Mouse (Mus musculus): Measurements from ENCODE around the gene Esrrg.

Gene Esrrg

DNA sequence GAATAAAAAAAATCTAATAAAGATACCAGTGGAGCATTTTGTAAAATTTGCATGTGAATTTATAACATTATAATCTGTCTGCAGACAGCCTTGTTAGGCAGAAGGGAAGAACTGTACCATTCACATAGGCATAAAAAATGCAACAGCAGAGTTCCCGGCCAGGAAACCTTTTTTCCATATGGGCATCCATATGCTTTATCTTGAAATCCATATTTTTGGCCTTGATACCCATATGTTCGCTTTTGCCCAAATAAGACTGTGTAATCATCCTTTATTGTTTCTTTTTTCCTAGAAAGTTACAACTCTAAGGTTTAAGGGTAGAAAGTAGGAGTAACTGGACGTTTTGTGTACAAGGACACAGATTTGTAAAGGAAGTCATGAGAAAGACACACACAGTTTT, 226.0 kb downstream of the Esrrg start:
- DNase-seq (ENCODE audit: low spot score) = no peak

- no peak for DNase-seq (ENCODE audit: low spot score)
Observed at GRCm38 (mm10) chr1:187836384-187836783, 227.8 kb downstream of the Esrrg start.

- no peak for DNase-seq (ENCODE audit: low spot score)
Observed at GRCm38 (mm10) chr1:187836876-187837275, 228.3 kb downstream of the Esrrg start.

DNA sequence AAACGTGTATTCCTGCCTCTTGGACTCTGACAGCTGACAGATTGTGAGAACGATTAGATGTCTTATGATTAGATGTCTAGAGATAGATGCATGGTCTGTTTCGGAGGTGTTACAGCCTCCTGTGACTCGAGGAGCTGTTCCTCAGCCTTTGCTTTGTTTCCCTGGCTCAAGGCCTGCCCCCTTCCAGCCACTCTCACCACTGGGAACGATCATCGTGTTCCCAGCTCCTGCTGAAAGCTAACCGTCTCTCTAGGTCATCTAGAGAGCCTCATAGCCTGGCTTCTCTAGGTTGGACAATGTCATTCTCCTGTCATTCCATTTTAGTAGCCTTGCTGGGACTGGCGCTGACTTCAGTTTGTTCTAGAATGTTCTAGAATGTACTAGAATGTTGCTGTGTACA, 233.0 kb downstream of the Esrrg start:
- DNase-seq (ENCODE audit: low spot score) = no peak

GRCm38 (mm10) chr1:187842702-187843101, 234.1 kb downstream of the Esrrg start:
- DNase-seq (ENCODE audit: low spot score) = no peak

DNA sequence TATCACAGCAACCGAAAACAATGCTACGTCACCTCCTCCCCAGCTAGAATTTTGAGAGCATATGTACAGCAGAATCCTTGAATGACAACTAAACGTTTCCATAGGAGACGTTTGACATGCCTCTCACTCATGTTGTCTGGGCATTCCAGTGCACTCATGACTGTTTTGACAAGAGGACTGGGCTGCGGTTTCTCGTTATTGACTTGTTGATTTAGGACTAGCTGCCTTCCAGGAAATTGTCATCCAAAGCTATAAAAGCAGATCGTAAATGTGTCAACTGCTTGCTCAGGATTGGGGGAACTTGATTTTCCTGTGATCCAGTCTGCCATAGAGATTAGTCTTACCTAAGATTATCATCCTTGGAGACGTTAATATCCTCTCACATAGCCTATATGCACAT, 245.6 kb downstream of the Esrrg start:
- DNase-seq (ENCODE audit: low spot score) = no peak

GRCm38 (mm10) chr1:187862339-187862738, 253.7 kb downstream of the Esrrg start:
- DNase-seq (ENCODE audit: low spot score) = no peak

DNA sequence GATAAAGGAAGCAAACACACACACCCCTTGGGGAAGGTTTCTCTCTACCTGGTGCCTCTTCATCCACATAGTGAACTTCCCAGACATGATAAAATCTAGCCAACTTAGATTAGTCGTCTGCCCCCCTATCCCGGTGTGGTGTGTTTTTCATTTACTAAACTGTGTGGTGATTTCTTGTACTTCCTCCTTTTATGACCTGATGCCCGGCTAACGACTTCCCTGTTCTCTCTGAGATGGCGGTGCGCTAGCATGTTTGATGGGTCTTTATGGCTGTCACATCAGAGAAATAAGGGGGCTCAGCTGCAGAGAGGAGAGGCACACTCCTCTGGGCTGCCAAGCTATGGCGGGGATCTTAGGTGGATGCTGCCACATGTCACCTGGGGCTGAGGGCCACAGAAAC, 259.8 kb downstream of the Esrrg start:
- no peak for DNase-seq (ENCODE audit: low spot score)

GRCm38 (mm10) chr1:187872208-187872607, 263.6 kb downstream of the Esrrg start:
- no peak for DNase-seq (ENCODE audit: low spot score)

- no peak for DNase-seq (ENCODE audit: low spot score)
Observed at GRCm38 (mm10) chr1:187872744-187873143, 264.2 kb downstream of the Esrrg start.

DNA sequence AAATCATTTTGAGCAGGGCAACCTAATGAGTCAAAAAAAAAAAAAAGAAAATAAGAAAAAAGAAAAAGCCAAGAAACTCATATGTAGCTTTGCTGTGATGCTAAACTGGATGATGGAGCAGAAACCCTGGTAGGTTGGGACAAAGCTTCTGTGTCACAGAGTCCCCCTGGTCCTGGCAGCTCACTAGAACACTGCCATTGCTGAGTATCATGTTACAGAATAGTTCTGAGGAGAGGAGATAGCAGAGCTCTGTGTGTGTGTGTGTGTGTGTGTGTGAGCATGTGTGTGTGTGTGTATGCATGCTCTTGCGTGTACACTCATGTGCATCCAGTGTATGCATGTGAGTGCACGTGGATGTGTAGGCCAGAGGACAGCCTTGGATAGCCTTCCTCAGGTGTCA, 265.2 kb downstream of the Esrrg start:
- DNase-seq (ENCODE audit: low spot score) = no peak

GRCm38 (mm10) chr1:187887270-187887669, 278.7 kb downstream of the Esrrg start:
- no peak for DNase-seq (ENCODE audit: low spot score)

GRCm38 (mm10) chr1:187888142-187888541, 279.6 kb downstream of the Esrrg start:
- DNase-seq (ENCODE audit: low spot score) = no peak

DNA sequence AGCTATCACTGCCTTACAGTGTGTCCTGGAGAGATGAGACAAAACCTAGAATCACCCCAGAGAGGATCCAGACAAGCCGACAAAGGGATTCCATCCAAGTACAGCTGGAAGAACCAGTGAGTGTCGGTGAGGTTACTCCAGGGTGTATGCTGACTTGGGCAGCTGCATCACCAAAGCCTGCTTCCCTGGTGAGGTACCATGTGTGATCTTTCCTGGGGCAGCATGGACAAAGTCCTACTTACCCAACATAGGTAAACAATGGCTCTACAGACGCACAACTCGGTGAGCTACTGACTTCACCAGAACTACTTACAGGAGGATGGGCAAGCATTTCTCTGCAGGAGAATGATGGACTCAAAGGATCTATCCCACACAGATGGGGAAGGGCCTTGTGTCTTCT, 280.5 kb downstream of the Esrrg start:
- no peak for DNase-seq (ENCODE audit: low spot score)

- DNase-seq (ENCODE audit: low spot score) = no peak
Observed at GRCm38 (mm10) chr1:187891262-187891661, 282.7 kb downstream of the Esrrg start.

DNA sequence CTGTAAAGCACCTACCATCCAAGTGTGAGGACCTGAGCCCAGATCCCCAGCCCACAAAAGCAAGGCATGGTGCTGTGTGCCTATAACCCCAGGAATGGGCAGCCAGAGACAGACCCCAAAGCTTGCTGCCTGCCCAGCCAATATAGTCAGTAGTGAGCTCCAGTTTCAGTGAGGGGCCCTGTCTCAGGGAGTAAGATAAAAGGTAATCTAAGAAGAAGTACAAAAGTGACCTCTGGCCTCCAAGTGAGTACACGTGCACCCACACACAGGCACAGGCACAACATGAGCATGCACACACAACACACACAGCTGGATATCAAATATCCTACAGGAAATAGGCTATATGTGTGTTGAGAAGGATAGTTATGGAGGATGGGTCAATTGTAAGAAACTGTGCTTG, 286.9 kb downstream of the Esrrg start:
- DNase-seq (ENCODE audit: low spot score) = no peak

DNA sequence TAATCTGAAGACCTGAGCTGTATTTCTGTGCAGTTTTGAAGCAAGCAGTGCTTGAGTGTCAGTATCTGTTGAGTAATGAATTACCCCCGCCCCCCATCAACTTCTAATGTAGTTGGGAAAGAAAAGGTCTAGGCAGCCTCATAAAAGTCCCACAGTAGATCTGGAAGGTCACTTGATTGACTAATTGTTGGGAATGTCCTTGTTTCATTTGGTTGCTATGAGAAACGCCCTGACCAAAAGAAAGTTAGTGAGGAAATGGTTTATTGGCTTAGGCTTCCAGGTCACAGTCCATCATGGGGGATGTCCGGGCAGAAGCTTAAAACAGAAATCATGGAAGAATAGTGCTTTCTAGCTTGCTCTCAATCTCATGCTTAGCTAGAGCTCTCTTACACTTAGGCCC, 287.7 kb downstream of the Esrrg start:
- DNase-seq (ENCODE audit: low spot score) = no peak

- DNase-seq (ENCODE audit: low spot score) = no peak
Observed at GRCm38 (mm10) chr1:187896910-187897309, 288.3 kb downstream of the Esrrg start.

GRCm38 (mm10) chr1:187899541-187899940, 290.9 kb downstream of the Esrrg start:
- no peak for DNase-seq (ENCODE audit: low spot score)

- no peak for DNase-seq (ENCODE audit: low spot score)
Observed at GRCm38 (mm10) chr1:187900756-187901155, 292.2 kb downstream of the Esrrg start.

DNA sequence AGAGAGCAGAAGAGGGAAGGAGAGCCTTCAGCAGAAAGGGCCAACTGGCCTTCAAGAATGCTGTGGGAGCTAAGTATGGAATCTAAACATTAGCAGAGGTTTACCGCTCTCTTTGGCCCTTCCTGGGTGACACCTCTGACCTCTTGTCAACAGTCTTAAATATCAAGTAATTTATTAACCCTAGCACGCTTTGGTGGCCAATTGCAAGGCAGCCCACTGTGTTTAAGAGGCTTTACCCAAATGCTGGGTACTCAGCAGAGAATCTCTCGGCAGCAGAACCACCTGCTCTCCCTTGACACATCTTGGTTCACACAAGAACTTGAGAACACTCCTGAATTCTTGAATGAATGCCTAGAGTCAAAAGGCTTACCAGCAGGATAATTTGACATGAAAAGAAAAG, 293.6 kb downstream of the Esrrg start:
- DNase-seq (ENCODE audit: low spot score) = no peak

DNA sequence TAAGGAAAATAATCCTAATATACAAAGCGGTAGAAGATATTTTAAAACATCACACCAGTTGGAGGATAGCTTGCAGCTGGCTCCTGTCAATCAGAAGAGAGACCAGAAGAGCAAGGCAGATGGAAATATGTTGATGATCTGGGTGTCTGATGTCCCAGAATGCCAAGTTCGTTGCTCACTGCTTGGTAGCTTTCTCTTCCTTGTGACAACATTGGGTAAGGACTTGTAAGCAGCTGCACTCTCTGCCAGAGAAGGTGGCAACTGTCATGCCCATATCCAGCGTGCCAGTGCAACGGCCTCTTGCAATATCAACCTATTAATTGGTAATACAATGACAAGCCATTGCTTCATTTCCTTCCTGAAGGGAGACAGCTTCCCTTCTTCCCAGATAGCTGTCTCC, 296.1 kb downstream of the Esrrg start:
- DNase-seq (ENCODE audit: low spot score) = no peak

- no peak for DNase-seq (ENCODE audit: low spot score)
Observed at GRCm38 (mm10) chr1:187907407-187907806, 298.8 kb downstream of the Esrrg start.

- DNase-seq (ENCODE audit: low spot score) = no peak
Observed at GRCm38 (mm10) chr1:187907871-187908270, 299.3 kb downstream of the Esrrg start.

DNA sequence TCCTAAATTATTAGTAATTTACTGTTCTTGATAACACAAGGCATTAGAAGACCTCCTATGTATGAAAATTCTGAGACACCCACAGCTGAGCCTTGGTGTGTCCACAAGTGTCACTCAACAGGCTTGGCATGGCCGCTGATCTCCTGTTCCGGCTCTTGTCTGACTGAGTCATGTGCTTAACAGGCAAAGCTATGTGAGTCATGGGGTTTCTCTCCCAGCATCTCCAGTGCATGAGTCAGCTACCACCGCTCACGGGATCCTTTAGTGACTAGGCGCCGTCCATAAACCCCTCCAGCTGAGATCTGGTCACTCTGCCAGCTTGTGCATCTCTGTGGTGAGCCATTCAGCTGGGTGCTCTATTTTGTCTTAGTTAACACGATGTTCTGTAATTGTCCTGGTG, 302.1 kb downstream of the Esrrg start:
- DNase-seq (ENCODE audit: low spot score) = no peak
